Mouse (Mus musculus) bone marrow, adult 2 months (tissue): ENCODE data around the gene Adgrl3.

Experiments
- CTCF ChIP-seq: fragments of 200-500 bp; IDR thresholded peaks from 2 replicates; pipeline ENCODE4 v1.5.1; 2011; ENCODE audit warnings: low read length, control low read depth; ENCODE audit not compliant: control insufficient read depth, insufficient read depth
- POLR2A ChIP-seq: fragments of 200-500 bp; IDR thresholded peaks from 2 replicates; pipeline ENCODE4 v1.6.1; 2011; ENCODE audit warnings: low read depth, mild to moderate bottlenecking, control low read depth, low read length, borderline replicate concordance; ENCODE audit not compliant: control insufficient read depth

DNA sequence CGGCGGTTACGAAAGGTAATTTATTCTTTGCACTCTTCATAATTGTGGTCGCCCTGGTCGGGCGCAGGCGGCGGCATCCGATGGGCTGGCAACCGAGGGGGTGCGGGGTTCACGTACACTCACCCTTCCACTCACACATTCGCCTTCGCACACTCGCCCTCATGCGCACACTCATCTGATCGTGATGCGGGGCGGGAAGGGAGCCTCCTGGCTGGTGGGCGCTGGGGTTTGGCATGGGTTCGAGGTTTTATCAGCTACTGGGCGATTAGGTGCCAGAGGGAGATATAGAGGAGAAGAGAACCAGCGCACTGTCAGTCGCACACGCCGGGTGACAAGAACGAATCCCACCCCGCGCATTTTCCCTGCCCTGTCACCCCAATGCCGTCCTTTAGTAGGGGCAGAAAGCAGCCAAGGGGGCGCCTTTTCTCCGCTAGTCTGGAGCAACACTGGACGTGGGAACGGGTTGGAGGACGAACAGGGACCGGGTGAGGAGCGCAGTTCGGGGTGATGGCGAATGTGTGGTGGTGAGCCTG, 1.5 kb downstream of the Adgrl3 start:
- TF ChIP-seq POLR2A (no peak), CTCF (no peak)
